Mouse (Mus musculus): ENCODE measurements around the gene Ankrd33b. TPM values are rescaled to one million over a fixed set of nuclear protein-coding genes. Genes with fewer than 3 reads are reported as not detected.

The Ankrd33b gene
- total RNA-seq, 2 experiments from 2014 or later, result 4.9 to 5.3 TPM

GRCm38 (mm10) chr15:31244696-31245445 lies 122.7 kb downstream of the Ankrd33b start:
- DNase-seq (ENCODE audit: low spot score in 2 of 2), result no peak

GRCm38 (mm10) chr15:31243260-31243659 lies 124.3 kb downstream of the Ankrd33b start:
- no peak for DNase-seq (ENCODE audit: low spot score in 2 of 2)

Other genes with a start within 250 kb of the Ankrd33b start
- gene Dap, start 143.4 kb downstream of the Ankrd33b start, total RNA-seq (2021), result 10 to 100 TPM; 69.4 to 78.0 TPM
- under 1 TPM; 0.39 to 0.57 TPM for gene Ropn1l, start 86.0 kb upstream of the Ankrd33b start, total RNA-seq (2021)
- gene March6, start 163.3 kb upstream of the Ankrd33b start, total RNA-seq (2021), result 10 to 100 TPM; 57.8 to 61.0 TPM
- 10 to 100 TPM; 52.5 to 63.7 TPM for gene Cmbl, start 197.7 kb upstream of the Ankrd33b start, total RNA-seq (2021)
- gene Cct5, start 234.1 kb upstream of the Ankrd33b start, total RNA-seq (2021), result 100 to 1,000 TPM; 230 to 241 TPM
- 10 to 100 TPM; 12.7 to 13.7 TPM for gene Fam173b, start 234.1 kb upstream of the Ankrd33b start, total RNA-seq (2021)